8 mouse cellular contexts compared by ENCODE assay signal in genomic region chr4:120745731-120746551, GRCm38 (mm10). TPM values are rescaled to one million over a fixed set of nuclear protein-coding genes. Genes with fewer than 3 reads are reported as not detected.
A peak's percentile ranks its signal among the peaks of the same experiment; 100 is the strongest.
DNase-seq lines count a peak whose midpoint lies in the region; ATAC-seq and TF ChIP-seq lines count a peak whose summit lies in the region.

No protein-coding gene starts in this region.

- peak overlapping the region; percentile 77 for H3K4me3 ChIP-seq in E14TG2a.4 (replicated peaks; ENCODE audit: low read length)
- H3K4me3 ChIP-seq in heart, embryonic 15.5 days: peak overlapping the region; percentile 72

- H3K9ac ChIP-seq in heart, embryonic 15.5 days: no peak overlapping the region

- H3K9me3 ChIP-seq in E14TG2a.4 (ENCODE audit: low read length): peaks cover 7% of the 10 kb centered on the region
- no peaks in the 10 kb centered on the region for H3K9me3 ChIP-seq in heart, embryonic 15.5 days (replicated peaks)

- ATAC-seq in heart, embryonic 15.5 days (replicated peaks; ENCODE audit: insufficient number of reproducible peaks, insufficient read depth, low FRiP score, low read depth): no peak
- no peak for ATAC-seq in erythroblast, adult 5-6 weeks (replicated peaks; ENCODE audit: low FRiP score, poor library complexity, severe bottlenecking)

- peaks cover 91% of the 10 kb centered on the region for H3K27me3 ChIP-seq in E14TG2a.4 (ENCODE audit: insufficient read depth, low read length)
- peaks cover 83% of the 10 kb centered on the region for H3K27me3 ChIP-seq in heart, embryonic 15.5 days

- WGBS in heart, embryonic 15.5 days: 52% methylated on average over 10 of the region's 10 CpGs

- H3K27ac ChIP-seq in heart, embryonic 15.5 days: no peak overlapping the region

- peaks cover 27% of the 10 kb centered on the region for H3K4me1 ChIP-seq in E14TG2a.4 (replicated peaks; ENCODE audit: low read depth, low read length)
- peaks cover 27% of the 10 kb centered on the region for H3K4me1 ChIP-seq in heart, embryonic 15.5 days (replicated peaks)

- peak; percentile 33 for DNase-seq in embryo, embryonic 10 days (ENCODE audit: low spot score)
- peak; percentile 26 to 45 for DNase-seq in lung, postnatal 4 days
- DNase-seq in adrenal gland, adult (ENCODE audit: inconsistent age in 2 of 2, low spot score in 1 of 2): no peak
- DNase-seq in layer of hippocampus, adult 18-20 months (ENCODE audit: low spot score in 2 of 2): no peak
- no peak for DNase-seq in spleen, postnatal 4 days (ENCODE audit: low spot score in 2 of 2)

- no peaks in the 10 kb centered on the region for H3K36me3 ChIP-seq in E14TG2a.4 (ENCODE audit: insufficient read depth, low read length)
- H3K36me3 ChIP-seq in heart, embryonic 15.5 days: no peaks in the 10 kb centered on the region

- peak overlapping the region; percentile 100 for H3K4me2 ChIP-seq in heart, embryonic 15.5 days

- no peak for TF ChIP-seq CTCF in E14TG2a.4 (conservative IDR thresholded peaks at IDR 0.05; ENCODE audit: low read length)

RNA-seq across cellular contexts. Expression of gene Kcnq4, which starts 2.5 kb away (rescaled TPM):
- 0.64 and 0.99 TPM in 2 replicates for polyA plus RNA-seq in heart, embryonic 15.5 days (2015; fragmentation: Nextera tagmentation; extraction: Ambion mirVana)
- not detected in 2 replicates for total RNA-seq in erythroblast, adult 5-6 weeks (2015; ENCODE audit: low replicate concordance)
- total RNA-seq in erythroblast, adult 5-6 weeks (2017; ENCODE audit: low replicate concordance): not detected in 2 replicates
- total RNA-seq in layer of hippocampus, adult 18-20 months (2021): 1 to 10 TPM; 3.7 to 4.4 TPM

Comparison
In these comparisons a context has a peak if more than half of its experiments do, and no peak if none do; other contexts are left out.
1. DNase-seq: peak in embryo, embryonic 10 days (single experiment) and lung, postnatal 4 days (2 of 2); none in adrenal gland, adult (0 of 2), layer of hippocampus, adult 18-20 months (0 of 2) and spleen, postnatal 4 days (0 of 2).
2. RNA of gene Kcnq4, which starts 2.5 kb away (total RNA-seq): 3.7 to 4.4 TPM in layer of hippocampus, adult 18-20 months; not detected in erythroblast, adult 5-6 weeks; every median in the first group is over 4 times any median in the second.